Mouse (Mus musculus) stomach, embryonic 14.5 days (tissue): ENCODE measurements at regions not wholly inside any gene's neighbourhood (a gene's known extent, or its start where the extent isn't known, plus 50 kb on each side); places are given as distances from the start of the nearest gene placed in this dataset.
"Not testable (repeated sequence)": the region's sequence is repeated elsewhere in the genome, so short reads cannot be mapped to it uniquely, and the experiment has no call there.

Source experiments
- ATAC-seq: fragments of 200-750 bp; cut with Nextera tagmentation; 2 replicates; pipeline ENCODE4 v1.8.0; 2017; ENCODE audit warnings: low read depth, moderate TSS enrichment; ENCODE audit not compliant: insufficient number of reproducible peaks, insufficient read depth, low FRiP score
- H3K27ac ChIP-seq: fragments of 300-500 bp; sonication (generic); 2 replicates; pipeline ENCODE4 v1.5.1; 2014; ENCODE audit warnings: mild to moderate bottlenecking, low read length, moderate library complexity, mixed read lengths
- H3K27me3 ChIP-seq: fragments of 300-500 bp; sonication (generic); 2 replicates; pipeline ENCODE4 v1.6.1; 2014; ENCODE audit warnings: low read length, control low read depth, mixed read lengths; ENCODE audit not compliant: control insufficient read depth, insufficient read depth
- H3K36me3 ChIP-seq: fragments of 300-500 bp; sonication (generic); 2 replicates; pipeline ENCODE4 v1.6.1; 2014; ENCODE audit warnings: mild to moderate bottlenecking, control low read depth, low read length, moderate library complexity, mixed read lengths; ENCODE audit not compliant: control insufficient read depth, insufficient read depth
- H3K4me1 ChIP-seq: fragments of 300-500 bp; sonication (generic); 2 replicates; pipeline ENCODE4 v1.6.1; 2014; ENCODE audit warnings: low read length, control low read depth, mixed read lengths; ENCODE audit not compliant: control insufficient read depth, insufficient read depth
- H3K4me2 ChIP-seq: fragments of 300-500 bp; sonication (generic); replicated peaks from 2 replicates; pipeline ENCODE4 v1.6.1; 2014; ENCODE audit warnings: low read depth, low read length, control low read depth
- H3K4me3 ChIP-seq: fragments of 300-500 bp; sonication (generic); 2 replicates; pipeline ENCODE4 v1.5.1; 2014; ENCODE audit warnings: low read depth, low read length, control low read depth
- H3K9ac ChIP-seq: fragments of 300-500 bp; sonication (generic); replicated peaks from 2 replicates; pipeline ENCODE4 v1.6.1; 2014; ENCODE audit warnings: low read depth, mild to moderate bottlenecking, control low read depth, low read length, moderate library complexity, mixed read lengths
- H3K9me3 ChIP-seq: fragments of 300-500 bp; sonication (generic); 2 replicates; pipeline ENCODE4 v1.6.1; 2016; ENCODE audit warnings: low read depth, low read length, control low read depth; ENCODE audit not compliant: control insufficient read depth
- WGBS: fragments of 180-500 bp; shearing (Covaris S2); extraction: QIAGEN DNeasy Blood & Tissue Kit; methylation state at CpG from one replicate; pipeline ENCODE4 v1.1.7; 2014; 5-methylcytosine and 5-hydroxymethylcytosine counted together

- Histone ChIP-seq H3K27ac (no peak overlapping the region), H3K36me3 (no peaks in the 10 kb centered on the region), H3K9me3 (no peaks in the 10 kb centered on the region), H3K27me3 (no peaks in the 10 kb centered on the region), H3K9ac (no peak overlapping the region), H3K4me2 (no peak overlapping the region), H3K4me3 (no peak overlapping the region), H3K4me1 (no peaks in the 10 kb centered on the region)
- no peak for ATAC-seq
- WGBS, result 82% methylated on average over 6 of the region's 6 CpGs
Observed at GRCm38 (mm10) chr16:31569871-31570270, 93.4 kb upstream of the Dlg1 start.

- H3K27me3 ChIP-seq, result no peaks in the 10 kb centered on the region
- H3K9ac ChIP-seq, result no peak overlapping the region
- H3K4me1 ChIP-seq, result no peaks in the 10 kb centered on the region
- no peak overlapping the region for H3K4me3 ChIP-seq
- no peaks in the 10 kb centered on the region for H3K9me3 ChIP-seq
- WGBS, result 87% methylated on average over 20 of the region's 20 CpGs
- H3K36me3 ChIP-seq, result no peaks in the 10 kb centered on the region
- no peak overlapping the region for H3K4me2 ChIP-seq
- no peak overlapping the region for H3K27ac ChIP-seq
- ATAC-seq, result no peak
Observed at GRCm38 (mm10) chr16:31570311-31571139, 92.7 kb upstream of the Dlg1 start.

GRCm38 (mm10) chr16:31573833-31574232 is 89.4 kb upstream of the Dlg1 start:
- H3K4me3 ChIP-seq, H3K4me2 ChIP-seq, H3K36me3 ChIP-seq, H3K4me1 ChIP-seq, H3K27ac ChIP-seq, ATAC-seq, H3K9me3 ChIP-seq, H3K27me3 ChIP-seq, H3K9ac ChIP-seq: not testable (repeated sequence)
- 67% methylated on average over 9 of the region's 9 CpGs for WGBS

- H3K4me2 ChIP-seq, H3K4me1 ChIP-seq, H3K27ac ChIP-seq, H3K4me3 ChIP-seq, H3K9me3 ChIP-seq, ATAC-seq, H3K9ac ChIP-seq, H3K27me3 ChIP-seq, H3K36me3 ChIP-seq: not testable (repeated sequence)
- 19% methylated on average over 11 of the region's 11 CpGs for WGBS
Observed at GRCm38 (mm10) chr16:31575646-31576045, 87.6 kb upstream of the Dlg1 start.

- Histone ChIP-seq H3K4me2 (no peak overlapping the region), H3K27ac (no peak overlapping the region), H3K9ac (no peak overlapping the region), H3K4me3 (no peak overlapping the region), H3K27me3 (no peaks in the 10 kb centered on the region), H3K9me3 (no peaks in the 10 kb centered on the region), H3K4me1 (0 out of 2 replicates have a peak, but pooled peaks cover 3% of the 10 kb centered on the region), H3K36me3 (no peaks in the 10 kb centered on the region)
- 46% methylated on average over 8 of the region's 8 CpGs for WGBS
- ATAC-seq, result no peak
Observed at GRCm38 (mm10) chr16:31576422-31576821, 86.8 kb upstream of the Dlg1 start.

- Histone ChIP-seq H3K9me3 (no peaks in the 10 kb centered on the region), H3K36me3 (no peaks in the 10 kb centered on the region), H3K4me1 (0 out of 2 replicates have a peak, but pooled peaks cover 3% of the 10 kb centered on the region), H3K27ac (no peak overlapping the region), H3K27me3 (no peaks in the 10 kb centered on the region), H3K9ac (no peak overlapping the region), H3K4me3 (no peak overlapping the region), H3K4me2 (no peak overlapping the region)
- no peak for ATAC-seq
- WGBS, result 55% methylated on average over 7 of the region's 7 CpGs
Observed at GRCm38 (mm10) chr16:31577347-31577746, 85.9 kb upstream of the Dlg1 start.

- no peaks in the 10 kb centered on the region for H3K27me3 ChIP-seq
- no peak overlapping the region for H3K9ac ChIP-seq
- no peak for ATAC-seq
- H3K27ac ChIP-seq, result no peak overlapping the region
- no peak overlapping the region for H3K4me3 ChIP-seq
- no peaks in the 10 kb centered on the region for H3K36me3 ChIP-seq
- 0 out of 2 replicates have a peak, but pooled peaks cover 3% of the 10 kb centered on the region for H3K4me1 ChIP-seq
- WGBS, result 93% methylated on average over 3 of the region's 3 CpGs
- no peak overlapping the region for H3K4me2 ChIP-seq
- H3K9me3 ChIP-seq, result no peaks in the 10 kb centered on the region
Observed at GRCm38 (mm10) chr16:31579318-31579717, 83.9 kb upstream of the Dlg1 start.

- Histone ChIP-seq H3K9ac (no peak overlapping the region), H3K9me3 (no peaks in the 10 kb centered on the region), H3K4me3 (no peak overlapping the region), H3K27ac (no peak overlapping the region), H3K36me3 (no peaks in the 10 kb centered on the region), H3K4me2 (no peak overlapping the region), H3K4me1 (0 out of 2 replicates have a peak, but pooled peaks cover 3% of the 10 kb centered on the region), H3K27me3 (no peaks in the 10 kb centered on the region)
- 93% methylated on average over 6 of the region's 6 CpGs for WGBS
- ATAC-seq, result no peak
Observed at GRCm38 (mm10) chr16:31580779-31581178, 82.5 kb upstream of the Dlg1 start.

GRCm38 (mm10) chr16:31582885-31583284 is 80.4 kb upstream of the Dlg1 start:
- no peak overlapping the region for H3K4me3 ChIP-seq
- H3K4me2 ChIP-seq, result no peak overlapping the region
- H3K9ac ChIP-seq, result no peak overlapping the region
- no peak overlapping the region for H3K27ac ChIP-seq
- no peaks in the 10 kb centered on the region for H3K27me3 ChIP-seq
- no peaks in the 10 kb centered on the region for H3K4me1 ChIP-seq
- H3K36me3 ChIP-seq, result no peaks in the 10 kb centered on the region
- no peak for ATAC-seq
- WGBS, result 77% methylated on average over 4 of the region's 4 CpGs
- no peaks in the 10 kb centered on the region for H3K9me3 ChIP-seq
